Mouse (Mus musculus) cortical plate, adult 2 months (tissue): ENCODE measurements around the gene Polr2l.

Source experiments
- CTCF ChIP-seq: fragments of 200-500 bp; IDR thresholded peaks from 2 replicates; pipeline ENCODE4 v1.5.1; 2011; ENCODE audit warnings: mild to moderate bottlenecking, control low read depth, low read length; ENCODE audit not compliant: insufficient read depth; ENCODE audit errors: extremely low read depth
- POLR2A ChIP-seq: fragments of 200-500 bp; IDR thresholded peaks from 2 replicates; pipeline ENCODE4 v1.6.1; 2011; ENCODE audit warnings: mild to moderate bottlenecking, low read length, control low read depth; ENCODE audit not compliant: insufficient read depth; ENCODE audit errors: extremely low read depth

- TF ChIP-seq POLR2A (peak; percentile 81), CTCF (no peak)
Measured at GRCm38 (mm10) chr7:141447110-141447991, 27.6 kb downstream of the Polr2l start, which contains the start of gene Rplp2.
